Mouse (Mus musculus): ENCODE results near the gene Slc25a42. TPM values are rescaled to one million over a fixed set of nuclear protein-coding genes. Genes with fewer than 3 reads are reported as not detected.
A peak's percentile ranks its signal among the peaks of the same experiment; 100 is the strongest.

Slc25a42 gene
- 10 to 100 TPM; 25.5 to 29.2 TPM for total RNA-seq (2021)
- long read RNA-seq, experiment 1, transcript Slc25a42-202 (8 exons, 3,196 nt) = major isoform, 6 of 8 reads
- long read RNA-seq, experiment 1, partial matches to known transcripts = 0 of 8 reads
- long read RNA-seq, experiment 1, other reads (novel, unspliced or antisense) = 1 of 8 reads
- long read RNA-seq, experiment 2, transcript Slc25a42-202 (8 exons, 3,196 nt) = major isoform, 12 of 15 reads
- long read RNA-seq, experiment 2, partial matches to known transcripts = 1 of 15 reads
- long read RNA-seq, experiment 2, other reads (novel, unspliced or antisense) = 2 of 15 reads

DNA sequence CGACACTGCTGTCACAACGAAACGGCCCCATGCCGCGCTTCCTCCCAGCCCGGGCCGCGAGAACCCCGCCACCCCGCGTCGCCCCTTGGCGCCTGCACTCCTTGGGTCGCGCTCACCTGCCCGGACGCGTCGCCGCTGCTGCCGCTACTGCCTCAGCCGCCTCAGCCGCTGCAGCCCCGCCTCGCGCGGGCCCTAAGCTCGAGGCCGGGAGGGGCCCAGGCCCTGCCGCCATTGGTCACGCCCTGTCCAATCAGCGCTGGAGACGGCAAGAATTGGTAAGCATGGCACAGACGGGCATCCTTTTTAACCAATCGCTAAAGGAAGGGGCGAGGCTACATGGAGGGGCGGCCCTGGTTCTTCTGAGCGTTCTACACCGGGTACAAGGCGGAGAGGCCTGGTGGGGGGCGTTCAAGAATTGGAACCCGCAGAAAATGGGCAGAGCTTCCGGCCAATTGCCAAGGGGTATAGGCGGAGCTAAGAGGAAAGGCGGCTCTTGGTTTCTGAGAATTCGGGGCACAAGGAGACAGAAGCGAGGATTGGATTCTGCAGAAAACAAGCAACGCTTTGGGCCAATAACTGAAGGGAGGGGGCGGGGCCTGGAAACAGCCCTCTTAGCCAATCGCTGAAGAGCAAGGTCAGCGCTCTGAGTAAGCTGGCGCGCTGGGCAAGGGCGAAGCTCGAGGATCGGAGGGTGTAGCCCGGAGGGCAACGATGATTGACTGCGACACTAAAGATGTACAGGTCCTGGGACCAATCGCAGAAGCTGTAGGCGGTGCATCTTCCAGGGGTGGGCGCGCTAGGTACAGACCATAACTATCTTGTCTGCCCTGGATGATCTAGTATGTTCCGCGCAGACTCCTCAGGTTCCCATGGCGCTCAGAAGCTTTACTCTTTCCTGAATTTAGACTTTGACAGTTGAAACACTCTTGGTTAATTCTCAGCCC, at the start of gene Slc25a42:
Gene Slc25a42, minus strand, starts transcription at position 194 of the 944 bp plus-strand sequence.
- intact Hi-C loops (cut with DNase I; ENCODE audit: low total_unique reads) = no loop called here
- DNase-seq = peak; percentile 96

DNA sequence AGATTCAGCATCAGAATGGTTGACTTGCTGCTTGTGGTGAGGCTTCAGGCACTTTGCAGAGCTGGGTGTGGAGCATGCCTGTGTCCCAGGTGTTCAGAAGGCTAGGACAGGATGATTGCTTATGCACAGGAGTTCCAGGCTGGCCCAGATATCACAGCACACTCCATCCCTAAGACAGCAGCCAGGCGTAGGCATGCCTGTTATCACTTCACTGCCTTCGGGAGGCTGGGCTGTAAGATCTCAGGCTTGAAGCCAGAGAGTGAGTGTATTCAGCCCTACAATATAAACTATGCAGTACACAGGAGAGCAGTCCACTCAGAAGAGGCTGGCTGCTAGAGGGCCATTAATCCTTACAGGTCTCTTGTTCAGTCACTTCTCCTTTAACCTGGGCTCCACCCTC, 46.9 kb upstream of the Slc25a42 start:
- DNase-seq = no peak
- intact Hi-C loops (cut with DNase I; ENCODE audit: low total_unique reads) = no loop called here

DNA sequence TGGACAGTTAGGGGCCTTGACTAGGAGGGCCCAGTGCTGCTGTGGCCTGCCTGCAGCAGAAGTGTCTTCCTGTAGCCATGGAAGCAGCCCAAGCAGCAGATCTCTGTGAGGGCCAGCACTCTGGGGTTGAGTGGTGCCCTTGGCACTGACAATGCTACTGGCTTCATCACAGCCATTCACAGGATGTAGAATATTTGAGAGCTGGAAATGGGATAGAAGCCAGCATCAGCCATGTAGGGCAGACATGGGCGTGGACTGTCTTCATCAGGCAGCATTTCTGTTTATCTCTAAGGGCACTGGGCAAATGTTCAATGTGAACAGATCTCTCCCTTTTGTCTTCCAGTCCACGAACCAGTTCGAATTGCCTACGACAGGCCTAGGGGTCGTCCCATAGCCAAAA, 46.5 kb upstream of the Slc25a42 start:
- intact Hi-C loops (cut with DNase I; ENCODE audit: low total_unique reads) = no loop called here

DNA sequence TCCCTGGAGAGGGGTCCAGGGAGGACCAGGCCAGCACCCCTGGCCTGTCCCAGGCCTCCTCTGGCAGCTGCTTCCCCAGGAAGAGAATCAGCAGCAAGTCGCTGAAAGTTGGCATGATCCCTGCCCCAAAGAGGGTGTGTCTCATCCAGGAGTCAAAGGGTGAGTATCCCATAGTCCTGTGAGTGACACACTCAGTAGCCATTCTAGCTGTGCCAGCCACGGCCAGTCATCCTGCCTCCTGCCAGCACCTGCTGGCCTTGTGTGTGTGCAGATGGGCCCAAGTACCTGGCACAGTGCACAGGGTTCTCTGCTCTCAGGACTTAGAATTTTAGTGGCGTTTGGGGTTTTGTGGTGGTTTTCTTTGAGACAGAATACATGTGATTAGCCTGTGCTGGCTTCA, 45.4 kb upstream of the Slc25a42 start:
- DNase-seq = no peak
- intact Hi-C loops (cut with DNase I; ENCODE audit: low total_unique reads) = no loop called here

More for the DNA sequence above, 46.5 kb upstream of the Slc25a42 start:
- no peak for DNase-seq

DNA sequence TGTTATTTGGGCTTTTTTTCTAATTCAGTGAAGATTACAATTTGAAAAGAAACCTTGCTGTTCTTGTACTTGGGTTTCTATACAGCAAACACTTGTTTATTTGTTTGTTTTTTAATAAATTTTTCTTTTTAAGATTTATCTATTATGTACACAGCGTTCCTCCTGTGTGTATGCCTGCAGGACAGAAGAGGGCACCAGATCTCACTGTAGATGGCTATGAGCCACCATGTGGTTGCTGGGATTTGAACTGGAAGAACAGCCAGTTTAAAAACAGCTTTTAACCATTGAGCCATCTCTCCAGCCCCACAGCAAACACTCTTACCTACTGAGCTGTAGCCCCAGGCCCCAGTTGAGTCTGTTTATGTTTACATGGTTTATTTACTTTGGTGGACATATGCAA, 42.5 kb upstream of the Slc25a42 start:
- intact Hi-C loops (cut with DNase I; ENCODE audit: low total_unique reads) = no loop called here
- DNase-seq = no peak

DNA sequence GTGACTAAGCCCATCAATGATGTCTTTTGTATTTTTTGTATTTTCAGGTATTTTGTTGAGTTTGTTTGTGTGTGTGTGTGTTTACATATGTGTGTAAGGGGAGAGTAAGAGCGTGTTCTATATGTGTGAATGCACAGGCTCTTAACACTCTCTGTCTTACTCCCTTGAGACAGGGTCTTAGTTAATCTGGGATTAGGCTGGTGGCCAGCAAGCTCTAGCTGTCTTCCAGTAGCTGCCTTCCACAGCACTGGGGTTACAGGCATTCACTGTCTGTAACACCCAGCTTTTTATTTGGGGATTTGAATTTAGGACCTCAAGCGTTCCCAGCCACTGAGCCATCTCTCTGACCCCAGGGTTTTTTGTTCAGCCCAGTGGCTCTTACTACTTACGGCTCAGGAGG, 35.7 kb upstream of the Slc25a42 start:
- intact Hi-C loops (cut with DNase I; ENCODE audit: low total_unique reads) = no loop called here
- no peak for DNase-seq

DNA sequence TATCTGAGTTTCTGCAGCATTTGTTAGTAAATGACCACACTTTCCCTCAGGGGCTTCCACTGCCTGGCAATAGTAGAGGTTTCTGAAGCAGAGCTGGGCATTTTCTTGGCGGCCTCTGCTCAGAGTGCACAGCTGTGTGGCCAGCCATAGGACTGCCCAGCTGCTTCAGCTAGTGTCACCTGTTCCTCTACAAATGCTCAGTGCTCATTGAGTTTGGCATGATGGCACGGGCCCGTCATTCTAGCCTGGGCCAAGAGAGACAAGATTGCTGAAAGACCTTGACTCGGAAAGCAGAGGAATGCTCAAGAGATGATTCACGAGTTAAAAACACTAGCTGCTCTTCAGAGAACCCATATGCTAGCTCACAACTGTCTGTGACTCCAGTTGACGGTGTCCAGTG, 34.5 kb upstream of the Slc25a42 start:
- peak; percentile 27 for DNase-seq
- intact Hi-C loops (cut with DNase I; ENCODE audit: low total_unique reads) = no loop called here

DNA sequence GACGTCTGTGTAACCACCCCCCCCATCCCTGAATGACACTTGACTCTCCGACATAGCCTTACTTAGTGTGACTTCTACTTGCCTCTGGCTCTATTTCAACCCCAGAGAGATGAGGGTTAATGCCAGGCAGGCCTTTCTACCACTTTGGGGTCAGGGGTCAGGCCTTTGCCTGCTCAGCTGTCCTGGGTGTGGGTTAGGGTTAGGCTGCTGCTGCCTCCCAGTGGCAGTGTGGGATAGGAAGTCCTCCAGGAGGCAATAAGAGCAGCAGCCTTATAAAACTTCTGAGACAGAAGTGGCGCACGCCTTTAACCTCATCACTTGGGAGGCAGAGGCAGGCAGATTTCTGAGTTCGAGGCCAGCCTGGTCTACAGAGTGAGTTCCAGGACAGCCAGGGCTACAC, 28.5 kb upstream of the Slc25a42 start:
- intact Hi-C loops (cut with DNase I; ENCODE audit: low total_unique reads) = no loop called here
- DNase-seq = no peak

DNA sequence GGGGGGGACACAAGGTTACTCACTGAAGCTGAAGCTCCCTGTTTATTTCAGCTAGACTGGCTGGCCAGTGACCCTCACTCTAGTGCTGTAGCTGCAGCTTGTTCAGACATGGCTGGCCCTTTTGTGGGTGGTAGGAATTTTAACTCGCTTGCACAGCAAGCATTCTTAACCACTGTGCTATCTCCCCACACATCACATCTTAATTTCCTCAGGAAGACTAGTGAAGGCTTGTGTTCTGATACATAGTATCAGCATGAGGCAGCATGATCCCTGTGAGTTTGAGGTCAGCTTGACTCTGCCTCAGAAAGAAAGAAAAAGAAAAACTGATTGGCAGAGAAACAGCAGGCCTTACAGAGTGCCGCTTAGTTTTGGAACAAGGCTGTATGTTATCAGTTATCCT, 25.7 kb upstream of the Slc25a42 start:
- DNase-seq = no peak
- intact Hi-C loops (cut with DNase I; ENCODE audit: low total_unique reads) = no loop called here

DNA sequence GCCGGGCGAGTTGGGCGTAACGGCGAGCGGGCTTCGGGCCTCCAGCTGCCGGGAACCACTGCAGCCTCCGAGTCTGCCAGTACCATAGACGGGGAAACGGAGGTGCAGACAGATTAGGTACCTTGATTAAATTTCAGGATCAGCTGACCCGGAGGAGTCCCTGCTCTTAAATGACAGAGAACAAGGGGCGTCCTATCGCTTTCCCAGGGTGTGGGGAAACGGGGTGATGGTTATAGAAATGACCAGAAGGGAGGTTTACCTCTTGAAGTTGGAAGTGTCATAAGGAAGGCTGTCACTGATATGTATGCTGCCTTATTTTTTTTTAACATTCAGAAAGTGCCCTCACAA, 22.6 kb upstream of the Slc25a42 start:
- no peak for DNase-seq
- intact Hi-C loops (cut with DNase I; ENCODE audit: low total_unique reads) = no loop called here

DNA sequence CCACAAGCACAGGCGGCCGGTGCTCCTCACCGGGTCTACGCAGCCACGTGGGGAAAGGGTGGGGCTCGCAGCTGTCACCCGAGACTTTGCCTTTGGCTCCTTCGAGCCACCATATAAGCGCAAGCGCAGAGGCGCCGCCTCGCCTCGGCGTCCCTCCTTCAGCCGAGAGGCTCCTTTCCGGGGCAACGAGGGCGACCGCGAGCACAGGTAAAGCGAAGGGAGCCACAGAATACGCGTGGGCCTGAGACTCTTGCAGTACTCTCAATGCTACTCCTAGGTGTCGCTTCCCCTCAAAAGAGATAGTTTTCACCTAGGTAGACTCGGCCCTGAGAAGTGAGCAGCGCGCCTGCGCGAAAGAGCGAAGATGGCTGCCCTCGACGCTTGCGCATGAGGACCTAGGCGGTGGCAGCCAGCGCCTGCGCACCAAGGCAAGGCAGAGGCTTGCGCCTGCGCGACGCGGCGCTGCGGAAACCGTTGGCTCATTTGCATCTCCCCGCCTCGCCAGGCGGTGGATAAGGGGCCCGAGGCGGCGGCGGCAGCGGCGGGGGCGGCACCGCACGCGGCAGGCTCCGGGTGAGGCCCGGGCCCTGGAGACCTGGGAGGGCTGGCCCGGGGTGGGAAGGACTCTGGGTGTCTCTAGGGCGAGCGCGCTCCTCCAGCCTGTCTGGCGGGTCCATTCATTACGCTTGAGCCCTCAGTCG, 22.1 kb upstream of the Slc25a42 start, which contains the start of the genes Sugp2 and Armc6:
Gene Sugp2, plus strand, starts transcription at position 147 of the 701 bp plus-strand sequence.
Gene Armc6, minus strand, starts transcription at position 387 of the 701 bp plus-strand sequence.
- DNase-seq = peak; percentile 93
- intact Hi-C loops (cut with DNase I; ENCODE audit: low total_unique reads) = no loop called here

DNA sequence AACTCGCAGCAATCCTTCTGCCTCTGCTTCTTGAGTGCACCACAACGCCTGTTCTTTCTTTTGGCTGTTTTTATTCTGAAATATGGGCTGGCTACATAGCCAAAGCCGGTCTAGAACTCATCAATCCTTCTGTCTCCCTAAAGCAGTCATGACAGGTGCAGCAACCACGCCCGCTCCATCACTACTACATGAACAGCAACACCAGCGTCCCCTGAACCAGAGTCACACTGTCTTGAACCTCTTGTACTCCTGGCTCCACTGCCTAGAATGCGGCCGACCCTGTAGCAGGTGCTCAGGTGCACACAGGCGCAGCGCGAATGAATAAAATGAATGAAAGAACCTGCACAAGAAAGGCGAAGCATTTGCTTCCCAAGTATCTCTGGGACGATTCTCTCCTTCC, 21.5 kb upstream of the Slc25a42 start:
- intact Hi-C loops (cut with DNase I; ENCODE audit: low total_unique reads) = no loop called here
- DNase-seq = no peak

DNA sequence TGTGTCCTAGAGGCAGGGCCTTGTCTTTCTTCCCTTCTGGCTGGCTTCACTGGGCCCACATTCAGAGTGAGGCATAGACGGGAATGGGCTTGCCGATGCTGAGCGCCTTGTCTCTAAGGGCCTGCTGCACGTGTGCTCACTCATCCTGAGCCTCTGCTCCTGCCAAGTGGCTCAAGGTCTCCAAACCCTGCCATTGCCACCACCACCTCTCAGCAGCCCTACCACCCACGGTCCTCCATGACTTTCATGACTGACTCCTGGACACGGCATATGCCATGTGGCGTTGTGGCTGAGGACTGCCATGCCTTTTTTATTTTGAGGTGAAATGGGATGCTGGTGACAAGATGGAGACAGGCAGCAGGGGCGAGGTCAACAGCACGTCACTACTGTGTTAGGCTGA, 18.7 kb upstream of the Slc25a42 start:
- intact Hi-C loops (cut with DNase I; ENCODE audit: low total_unique reads) = no loop called here
- no peak for DNase-seq

DNA sequence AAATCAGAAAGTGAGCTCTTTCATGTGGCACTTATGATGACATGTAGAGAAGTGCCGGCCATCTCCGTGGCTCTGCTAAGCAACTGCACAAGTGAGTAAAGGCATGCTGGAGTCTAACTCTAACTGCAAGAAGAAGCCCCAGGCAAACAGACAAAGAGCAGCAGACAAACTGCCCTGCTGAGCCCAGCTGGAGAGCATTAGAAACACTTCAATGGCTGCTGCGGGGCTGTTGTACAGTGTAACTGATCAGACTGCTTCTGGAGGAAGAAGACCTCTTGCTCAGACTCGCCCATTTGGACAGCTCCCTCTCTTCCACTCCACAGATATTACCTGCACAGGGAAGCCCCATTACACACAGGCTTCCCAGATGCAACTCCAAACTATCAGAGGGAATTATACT, 15.9 kb upstream of the Slc25a42 start:
- DNase-seq = no peak
- intact Hi-C loops (cut with DNase I; ENCODE audit: low total_unique reads) = no loop called here

DNA sequence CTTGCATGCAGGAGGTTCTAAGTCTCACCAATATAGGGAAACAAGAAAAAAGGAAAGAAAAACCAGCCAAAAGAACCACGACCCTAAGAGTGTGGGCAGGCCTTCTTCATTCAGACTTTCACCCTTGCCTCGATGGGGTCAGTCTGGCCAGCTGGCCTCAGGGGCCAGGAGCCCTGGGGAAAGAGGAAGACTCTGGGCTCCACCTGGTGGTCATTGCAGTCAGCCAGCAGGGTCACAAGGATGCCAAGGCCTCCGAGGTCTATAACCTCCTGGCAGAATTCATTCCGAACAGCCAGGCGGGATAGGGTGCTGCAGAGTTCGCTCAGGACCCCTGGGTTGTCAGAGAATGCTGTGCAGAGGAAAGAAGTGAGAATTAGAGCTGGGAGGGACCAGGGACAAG, 11.2 kb upstream of the Slc25a42 start:
- peak; percentile 62 for DNase-seq
- intact Hi-C loops (cut with DNase I; ENCODE audit: low total_unique reads) = loop anchor here (5.0 kb wide), 1 partner anchor 46 kb away; no protein-coding TSS in a partner anchor

DNA sequence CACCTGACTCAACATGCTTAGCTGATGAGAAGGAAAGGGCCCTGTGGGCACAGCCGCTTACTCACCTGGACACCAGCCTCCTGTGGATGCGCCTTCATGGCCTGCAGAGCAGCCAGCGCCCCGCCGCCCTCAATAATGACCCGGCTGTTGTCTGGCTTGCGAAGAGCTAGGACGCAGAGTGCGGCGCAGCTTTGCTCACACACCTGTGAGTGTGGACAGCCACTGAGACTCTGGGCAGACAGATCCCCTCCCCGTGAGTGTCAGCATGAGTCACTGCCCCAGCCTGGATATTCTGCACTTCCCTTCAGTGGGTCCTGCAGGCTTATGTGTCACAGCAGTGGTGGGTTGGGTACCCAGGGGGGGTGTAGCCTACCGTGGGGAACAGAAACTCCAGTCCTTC, 9.9 kb upstream of the Slc25a42 start:
- intact Hi-C loops (cut with DNase I; ENCODE audit: low total_unique reads) = loop anchor here (5.0 kb wide), 1 partner anchor 45 kb away; no protein-coding TSS in a partner anchor
- DNase-seq = no peak

DNA sequence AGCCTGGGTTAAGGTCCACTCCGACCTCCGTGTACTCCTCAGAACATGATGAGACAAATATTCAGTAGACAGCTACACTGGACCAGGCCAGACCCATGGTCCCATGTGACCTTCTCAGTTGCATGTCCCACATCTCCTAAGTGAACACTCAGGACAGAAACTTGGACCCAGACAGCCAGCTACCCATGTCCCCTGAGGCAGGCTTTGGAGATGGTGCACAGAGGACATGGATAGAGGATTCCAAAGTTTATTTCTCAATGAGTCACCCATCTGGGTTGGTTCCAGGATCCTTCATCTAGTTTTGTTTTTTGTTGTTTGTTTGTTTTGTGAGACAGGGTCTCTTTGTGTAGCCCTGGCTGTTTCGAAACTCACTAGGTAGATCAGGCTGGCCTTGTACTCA, 8.8 kb upstream of the Slc25a42 start:
- intact Hi-C loops (cut with DNase I; ENCODE audit: low total_unique reads) = loop anchor here (5.0 kb wide), 1 partner anchor 44 kb away; no protein-coding TSS in a partner anchor
- DNase-seq = no peak

DNA sequence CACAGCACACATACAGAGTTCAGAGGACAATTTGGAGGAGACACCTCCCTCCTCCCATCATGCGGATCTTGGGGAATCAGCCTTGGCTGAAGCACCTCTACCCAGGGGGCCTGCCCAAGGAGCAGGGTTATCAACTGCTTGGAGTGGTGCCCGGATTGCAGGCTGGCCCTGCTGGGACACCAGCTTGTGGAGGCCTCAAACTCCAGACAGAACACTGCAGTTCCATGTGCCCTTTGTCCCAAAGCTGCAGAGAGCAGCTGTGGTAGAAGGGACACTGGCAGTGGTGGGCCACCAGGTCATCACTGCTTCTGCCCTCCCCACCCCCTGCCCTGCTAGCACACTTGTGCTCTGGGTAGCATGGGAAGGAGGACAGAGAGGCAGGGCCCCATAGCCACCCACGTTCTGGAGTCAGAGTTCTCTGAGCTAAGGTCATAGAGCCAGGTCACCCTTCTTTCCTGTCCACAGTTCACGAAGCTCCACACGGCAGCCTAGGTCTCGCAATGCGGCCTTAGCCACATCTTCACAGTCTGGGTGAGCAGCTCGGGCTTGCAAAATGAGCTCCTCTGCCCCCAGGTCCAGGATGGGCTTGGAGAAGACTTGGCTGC, 8.2 kb upstream of the Slc25a42 start:
- intact Hi-C loops (cut with DNase I; ENCODE audit: low total_unique reads) = loop anchor here (5.0 kb wide), 1 partner anchor 43 kb away; no protein-coding TSS in a partner anchor
- DNase-seq = no peak

DNA sequence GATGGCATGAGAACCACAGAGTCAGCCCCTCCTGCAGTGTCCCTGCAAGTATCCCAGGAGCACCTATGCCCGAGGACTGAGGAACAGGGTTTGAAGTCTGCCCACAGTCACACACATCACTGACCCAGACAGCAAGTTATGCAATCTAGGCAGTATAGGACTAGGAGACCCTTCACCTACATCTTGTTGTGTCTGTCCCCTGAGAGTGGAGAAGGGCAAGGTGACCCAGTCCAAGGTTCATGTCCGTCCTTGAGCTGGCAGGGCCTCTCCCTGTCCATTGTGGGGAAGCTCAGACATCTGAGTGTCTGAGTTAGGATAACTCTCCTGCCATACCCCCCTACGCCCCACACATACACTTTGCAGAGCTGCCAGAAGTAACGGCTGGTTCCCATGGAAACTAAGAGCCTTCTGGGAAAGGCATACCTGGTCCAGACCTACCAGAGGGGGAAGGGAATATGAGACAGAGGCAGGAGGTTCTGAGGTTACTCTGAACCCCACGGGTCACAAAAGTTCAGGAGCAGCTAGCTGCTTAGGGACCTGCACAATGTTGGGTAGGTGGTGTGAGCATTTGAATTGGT, 7.1 kb upstream of the Slc25a42 start:
- no peak for DNase-seq

More for the DNA sequence above, 7.1 kb upstream of the Slc25a42 start:
- intact Hi-C loops (cut with DNase I; ENCODE audit: low total_unique reads) = no loop called here

Measured in gastrocnemius, postnatal 14 days (tissue).